Mouse (Mus musculus): ENCODE data around the gene Gm3415.

DNA sequence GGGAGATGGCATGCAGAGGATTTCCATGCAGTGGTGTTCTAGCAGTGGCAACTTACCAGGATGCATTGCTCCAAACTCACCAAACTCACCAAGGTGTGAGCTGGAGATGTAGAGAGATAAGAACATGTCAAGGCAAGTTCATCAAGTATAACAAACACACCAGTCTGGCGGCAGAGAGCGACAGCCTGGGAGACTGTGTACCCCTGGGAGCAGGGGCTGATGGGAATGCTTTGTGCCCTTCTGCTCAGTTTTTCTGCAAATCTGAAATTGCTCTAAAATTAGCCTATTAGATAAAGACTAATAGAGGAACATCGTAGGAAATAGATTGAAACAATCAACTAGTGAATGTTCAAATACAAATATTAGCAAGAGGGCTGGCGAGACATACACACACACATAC is 35.7 kb downstream of the Gm3415 start:
- no peak for TF ChIP-seq ZC3H11A (IDR thresholded peaks at IDR 0.05; ENCODE audit: borderline replicate concordance, low read depth, low read length)
- TF ChIP-seq MAFK (IDR thresholded peaks at IDR 0.05; ENCODE audit: insufficient read depth, low read depth, low read length): no peak
